Mouse (Mus musculus) heart, postnatal 25 days (tissue): ENCODE data around the gene Nppc. TPM values are rescaled to one million over a fixed set of nuclear protein-coding genes. Genes with fewer than 3 reads are reported as not detected.

ENCODE experiments used
- DNase-seq: peaks from one replicate; pipeline ENCODE4 v3.0.0; 2022; ENCODE audit warnings: low spot score
- intact Hi-C: fragments of 180-260 bp; cut with DNase I; formaldehyde crosslinking; loops from one replicate; pipeline ENCODE4 v1.15.1; 2025
- total RNA-seq, 2 experiments: library from RNA; stranded (reverse); gene quantifications; 2 replicates each; pipeline ENCODE4 v1.2.3; 2021

The Nppc gene
- total RNA-seq, 2 experiments from 2014 or later: 0.42 to 0.49 TPM

- peak; percentile 53 for DNase-seq
- intact Hi-C loops: loop anchor here (1.0 to 2.0 kb wide), 2 partner anchors 299 to 372 kb away; no protein-coding TSS in a partner anchor
Observed at GRCm38 (mm10) chr1:86669552-86670273, 658 bp downstream of the Nppc start.

GRCm38 (mm10) chr1:86665091-86665490 is 5.3 kb downstream of the Nppc start:
- no peak for DNase-seq
- intact Hi-C loops: no loop called here

GRCm38 (mm10) chr1:86657071-86657470 is 13.3 kb downstream of the Nppc start:
- DNase-seq: no peak
- intact Hi-C loops: no loop called here

GRCm38 (mm10) chr1:86652675-86653074 is 17.7 kb downstream of the Nppc start:
- no peak for DNase-seq
- intact Hi-C loops: no loop called here

GRCm38 (mm10) chr1:86650272-86650671 is 20.1 kb downstream of the Nppc start:
- intact Hi-C loops: loop anchor here (1.0 to 2.0 kb wide), 2 partner anchors 392 to 537 kb away; no protein-coding TSS in a partner anchor
- DNase-seq: no peak

- intact Hi-C loops: no loop called here
- no peak for DNase-seq
Observed at GRCm38 (mm10) chr1:86647517-86647916, 22.9 kb downstream of the Nppc start.

- DNase-seq: no peak
- intact Hi-C loops: no loop called here
Observed at GRCm38 (mm10) chr1:86643101-86643809, 27.1 kb downstream of the Nppc start.

- intact Hi-C loops: no loop called here
- DNase-seq: no peak
Observed at GRCm38 (mm10) chr1:86634751-86635359, 35.5 kb downstream of the Nppc start.

- DNase-seq: no peak
- intact Hi-C loops: no loop called here
Observed at GRCm38 (mm10) chr1:86633840-86634750, 36.3 kb downstream of the Nppc start.

GRCm38 (mm10) chr1:86633434-86633833 is 36.9 kb downstream of the Nppc start:
- no peak for DNase-seq
- intact Hi-C loops: no loop called here

GRCm38 (mm10) chr1:86632732-86633380 is 37.5 kb downstream of the Nppc start:
- DNase-seq: no peak
- intact Hi-C loops: no loop called here

GRCm38 (mm10) chr1:86630527-86630926 is 39.8 kb downstream of the Nppc start:
- no peak for DNase-seq
- intact Hi-C loops: no loop called here

GRCm38 (mm10) chr1:86629936-86630335 is 40.4 kb downstream of the Nppc start:
- no peak for DNase-seq
- intact Hi-C loops: no loop called here

- no peak for DNase-seq
- intact Hi-C loops: no loop called here
Observed at GRCm38 (mm10) chr1:86628270-86628669, 42.1 kb downstream of the Nppc start.

GRCm38 (mm10) chr1:86623001-86624000 is 47.1 kb downstream of the Nppc start:
- no peak for DNase-seq
- intact Hi-C loops: no loop called here

GRCm38 (mm10) chr1:86622296-86622695 is 48.1 kb downstream of the Nppc start:
- intact Hi-C loops: no loop called here
- DNase-seq: no peak

GRCm38 (mm10) chr1:86618454-86619125 is 51.8 kb downstream of the Nppc start:
- intact Hi-C loops: loop anchor here (2.0 to 5.0 kb wide), 2 partner anchors 422 to 569 kb away; no protein-coding TSS in a partner anchor

More at GRCm38 (mm10) chr1:86618454-86619125, 51.8 kb downstream of the Nppc start:
- DNase-seq: no peak
